Mouse (Mus musculus) E14TG2a.4 (cell line): Measurements from ENCODE around the gene Tmco5b.
A peak's percentile ranks its signal among the peaks of the same experiment; 100 is the strongest.

Experiments used
- H3K27me3 ChIP-seq: 2 replicates; pipeline ENCODE4 v1.6.1; 2014; ENCODE audit warnings: low read length, control low read depth; ENCODE audit not compliant: insufficient read depth
- H3K36me3 ChIP-seq: 2 replicates; pipeline ENCODE4 v1.6.1; 2014; ENCODE audit warnings: low read length, control low read depth; ENCODE audit not compliant: insufficient read depth
- H3K4me1 ChIP-seq: replicated peaks from 2 replicates; pipeline ENCODE4 v1.6.1; 2014; ENCODE audit warnings: low read depth, low read length, control low read depth
- H3K4me3 ChIP-seq: replicated peaks from 2 replicates; pipeline ENCODE4 v1.5.1; 2014; ENCODE audit warnings: mild to moderate bottlenecking, low read length
- H3K9me3 ChIP-seq: 2 replicates; pipeline ENCODE4 v1.6.1; 2014; ENCODE audit warnings: low read length, control low read depth
- CTCF ChIP-seq: conservative IDR thresholded peaks from 2 replicates; pipeline ENCODE4 v1.5.1; 2014; ENCODE audit warnings: low read length
- NANOG ChIP-seq: IDR thresholded peaks from 2 replicates; pipeline ENCODE4 v1.6.1; 2014; ENCODE audit warnings: borderline replicate concordance, low read length, mixed read lengths
- POU5F1 ChIP-seq: IDR thresholded peaks from 2 replicates; pipeline ENCODE4 v1.6.1; 2014; ENCODE audit warnings: low read length, borderline replicate concordance

The Tmco5b gene

DNA sequence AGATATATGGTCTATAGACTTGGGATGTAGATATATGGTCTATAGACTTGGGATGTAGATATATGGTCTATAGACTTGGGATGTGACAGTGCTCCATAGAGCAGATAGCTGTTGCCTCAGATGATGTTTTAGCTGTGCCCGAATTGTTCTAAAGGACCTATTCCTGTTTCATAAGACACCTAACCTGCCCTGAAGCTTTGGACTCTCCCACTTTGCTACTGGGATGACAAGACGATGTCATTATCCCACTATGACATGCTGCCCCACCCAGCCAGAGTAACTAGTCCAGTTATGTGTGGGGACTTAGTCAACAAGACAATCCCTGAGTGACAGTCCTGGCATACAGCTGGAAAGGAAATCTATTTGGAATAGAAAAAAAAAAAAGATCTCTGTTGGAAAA lies at the start of gene Tmco5b:
Gene Tmco5b, plus strand, starts transcription at position 301 of the 400 bp plus-strand sequence.
- no peak within 1 kb of the TSS for H3K4me3 ChIP-seq
- no peaks in the 10 kb centered on the region for H3K27me3 ChIP-seq
- H3K36me3 ChIP-seq, result no peaks in the 10 kb centered on the region
- TF ChIP-seq CTCF, result no peak
- no peak for TF ChIP-seq POU5F1
- TF ChIP-seq NANOG, result no peak
- no peaks in the 10 kb centered on the region for H3K9me3 ChIP-seq
- H3K4me1 ChIP-seq, result no peaks in the 10 kb centered on the region

DNA sequence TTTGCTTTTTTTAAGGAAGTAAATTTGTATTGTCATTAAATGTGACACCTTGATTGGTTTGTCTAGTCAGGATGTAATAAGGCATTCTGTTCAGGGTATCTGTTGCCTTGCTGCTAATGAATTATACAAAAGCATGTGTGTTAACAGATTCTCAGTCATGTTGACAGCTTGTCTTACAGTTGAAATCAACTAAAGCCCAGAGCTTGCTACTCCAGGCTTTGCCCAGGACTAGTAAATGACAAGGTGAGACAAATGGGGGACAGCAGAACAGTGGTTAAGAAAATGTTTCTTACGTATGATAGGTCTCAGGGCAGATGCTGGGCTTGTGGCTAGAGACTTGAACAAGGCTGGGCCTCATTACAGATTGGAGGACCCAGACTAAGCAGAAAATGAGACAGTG lies 48.5 kb upstream of the Tmco5b start:
- Histone ChIP-seq H3K36me3 (no peaks in the 10 kb centered on the region), H3K9me3 (no peaks in the 10 kb centered on the region), H3K4me3 (no peak overlapping the region), H3K4me1 (no peaks in the 10 kb centered on the region), H3K27me3 (no peaks in the 10 kb centered on the region)
- no peak for TF ChIP-seq CTCF
- no peak for TF ChIP-seq NANOG
- TF ChIP-seq POU5F1, result no peak

DNA sequence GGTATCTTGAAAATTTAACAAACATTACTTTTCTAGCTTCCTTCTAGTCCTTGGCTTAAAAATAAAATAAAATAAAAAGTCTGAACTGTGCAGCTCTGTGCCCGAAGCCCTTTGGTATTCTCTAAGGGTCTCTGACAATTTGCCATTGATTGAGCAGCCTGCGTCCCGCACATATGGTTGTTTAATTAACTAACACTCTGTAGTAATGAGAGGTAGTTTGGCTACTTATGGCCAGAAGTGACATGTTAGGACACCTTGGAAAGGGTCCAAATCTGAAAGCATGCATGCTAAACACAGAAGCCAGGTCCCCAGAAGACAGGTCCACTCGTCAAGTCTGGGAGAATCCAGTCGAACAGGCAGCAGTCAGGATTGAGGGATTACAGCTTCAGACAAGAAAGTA lies 46.7 kb upstream of the Tmco5b start:
- no peak overlapping the region for H3K4me3 ChIP-seq
- H3K4me1 ChIP-seq, result no peaks in the 10 kb centered on the region
- H3K9me3 ChIP-seq, result no peaks in the 10 kb centered on the region
- no peaks in the 10 kb centered on the region for H3K27me3 ChIP-seq
- H3K36me3 ChIP-seq, result no peaks in the 10 kb centered on the region
- TF ChIP-seq POU5F1 (no peak), NANOG (no peak), CTCF (no peak)

- no peaks in the 10 kb centered on the region for H3K9me3 ChIP-seq
- peak; percentile 54 for TF ChIP-seq CTCF
- TF ChIP-seq NANOG, result no peak
- no peak for TF ChIP-seq POU5F1
- no peak overlapping the region for H3K4me3 ChIP-seq
- H3K27me3 ChIP-seq, result peaks cover 8% of the 10 kb centered on the region; the same call in 1 of the 2 replicates
- H3K4me1 ChIP-seq, result no peaks in the 10 kb centered on the region
- H3K36me3 ChIP-seq, result no peaks in the 10 kb centered on the region
Observed at GRCm38 (mm10) chr2:113302349-113303239, 17.1 kb downstream of the Tmco5b start.

- H3K36me3 ChIP-seq, result no peaks in the 10 kb centered on the region
- no peak for TF ChIP-seq NANOG
- no peak for TF ChIP-seq CTCF
- TF ChIP-seq POU5F1, result no peak
Observed at GRCm38 (mm10) chr2:113303240-113303538, 17.7 kb downstream of the Tmco5b start.

GRCm38 (mm10) chr2:113305339-113305738 lies 19.8 kb downstream of the Tmco5b start:
- Histone ChIP-seq H3K4me3 (no peak overlapping the region), H3K4me1 (no peaks in the 10 kb centered on the region), H3K9me3 (no peaks in the 10 kb centered on the region), H3K36me3 (no peaks in the 10 kb centered on the region), H3K27me3 (peaks cover 8% of the 10 kb centered on the region; the same call in 1 of the 2 replicates)
- TF ChIP-seq CTCF (peak; percentile 62), NANOG (no peak)

More at GRCm38 (mm10) chr2:113303240-113303538, 17.7 kb downstream of the Tmco5b start:
- no peaks in the 10 kb centered on the region for H3K9me3 ChIP-seq
- H3K4me3 ChIP-seq, result no peak overlapping the region
- H3K27me3 ChIP-seq, result peaks cover 8% of the 10 kb centered on the region; the same call in 1 of the 2 replicates
- no peaks in the 10 kb centered on the region for H3K4me1 ChIP-seq

DNA sequence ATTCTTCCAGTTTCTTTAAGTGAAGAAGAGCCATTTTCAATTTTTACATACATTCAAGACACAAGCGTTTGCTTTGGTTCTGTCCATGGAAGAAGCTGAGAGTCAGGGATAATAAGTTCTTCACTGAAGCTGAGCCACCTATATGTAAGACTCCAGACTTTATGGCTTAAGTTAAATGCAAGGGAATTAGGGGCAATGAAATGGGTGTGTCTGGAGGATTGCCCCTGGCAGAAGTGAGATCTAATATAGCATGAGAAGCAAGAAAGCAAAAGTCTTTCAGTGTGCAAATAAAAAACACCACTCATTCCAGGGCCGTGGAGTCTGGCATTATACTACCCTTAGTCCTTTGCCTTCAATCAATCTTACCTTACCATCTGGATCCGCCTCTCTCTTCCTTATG lies 25.7 kb downstream of the Tmco5b start:
- no peaks in the 10 kb centered on the region for H3K4me1 ChIP-seq
- TF ChIP-seq CTCF (no peak), NANOG (no peak), POU5F1 (no peak)
- no peaks in the 10 kb centered on the region; the same call in 1 of the 2 replicates for H3K27me3 ChIP-seq
- H3K9me3 ChIP-seq, result no peaks in the 10 kb centered on the region
- no peaks in the 10 kb centered on the region for H3K36me3 ChIP-seq
- no peak overlapping the region for H3K4me3 ChIP-seq

DNA sequence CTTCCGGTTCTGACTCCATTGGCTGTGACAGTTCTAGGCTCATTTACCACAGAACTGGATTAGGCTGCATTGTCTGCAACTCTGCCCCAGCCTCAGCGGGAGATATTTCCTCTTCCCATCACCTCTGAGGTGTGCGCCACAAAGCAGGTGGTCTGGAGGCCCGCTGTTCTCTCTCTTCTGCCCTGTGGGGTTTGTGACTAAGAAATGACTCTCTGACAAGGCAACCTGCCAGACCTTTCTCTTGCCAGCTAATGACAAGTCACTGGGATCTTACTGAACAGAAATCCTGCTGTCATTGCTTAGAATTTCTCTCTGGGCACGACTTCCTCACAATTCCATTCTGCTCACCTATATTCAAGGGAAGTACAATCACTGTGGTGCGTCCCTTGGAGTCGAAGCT lies 37.5 kb downstream of the Tmco5b start:
- Histone ChIP-seq H3K27me3 (peaks cover 4% of the 10 kb centered on the region), H3K4me3 (no peak overlapping the region), H3K4me1 (peaks cover 9% of the 10 kb centered on the region), H3K9me3 (no peaks in the 10 kb centered on the region), H3K36me3 (no peaks in the 10 kb centered on the region)
- TF ChIP-seq NANOG (no peak), CTCF (no peak)

DNA sequence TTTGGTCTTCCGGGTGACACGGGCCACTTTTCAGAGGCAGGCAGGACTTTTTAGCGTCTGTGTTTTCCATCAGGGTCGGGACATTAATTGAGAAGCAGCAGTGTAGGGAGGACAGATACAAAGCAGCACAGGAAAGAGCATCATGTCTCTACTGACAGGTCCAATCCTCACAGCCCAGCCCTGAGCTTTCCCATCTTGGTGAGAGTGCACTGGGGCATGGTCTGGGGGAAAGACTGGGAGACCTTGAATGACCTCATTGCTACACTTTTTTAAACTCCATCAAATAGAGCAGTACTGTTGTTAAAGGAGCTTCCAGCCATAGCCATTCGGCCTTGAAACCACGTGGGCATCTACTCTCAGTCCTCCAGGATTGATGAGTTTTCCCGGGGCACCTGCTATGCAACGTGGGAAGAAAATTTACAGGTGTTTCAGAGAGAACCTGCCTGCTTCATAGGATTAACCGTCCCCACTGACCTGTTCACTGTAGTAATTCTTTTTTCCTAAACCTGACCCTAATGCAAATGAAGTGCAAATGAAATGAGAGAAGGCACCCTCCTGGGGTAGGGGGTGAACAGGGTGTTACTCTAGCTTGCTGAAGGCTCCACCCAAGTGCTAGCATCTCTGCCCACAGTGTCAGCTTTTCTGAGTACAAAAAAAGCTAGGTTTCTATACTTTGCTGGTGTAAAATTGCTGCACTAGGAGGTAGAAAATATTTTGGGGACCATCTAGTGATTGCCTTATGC lies 48.4 kb downstream of the Tmco5b start:
- Histone ChIP-seq H3K36me3 (no peaks in the 10 kb centered on the region), H3K4me3 (no peak overlapping the region), H3K27me3 (peaks cover 10% of the 10 kb centered on the region), H3K9me3 (no peaks in the 10 kb centered on the region), H3K4me1 (peaks cover 10% of the 10 kb centered on the region)
- TF ChIP-seq CTCF (no peak), NANOG (no peak), POU5F1 (no peak)
